Mouse (Mus musculus) midbrain, embryonic 13.5 days (tissue): ENCODE measurements around the gene Map2k1. TPM values are rescaled to one million over a fixed set of nuclear protein-coding genes. Genes with fewer than 3 reads are reported as not detected.
A peak's percentile ranks its signal among the peaks of the same experiment; 100 is the strongest.
"Not testable (repeated sequence)": the region's sequence is repeated elsewhere in the genome, so short reads cannot be mapped to it uniquely, and the experiment has no call there.

Experiments used
- ATAC-seq: fragments of 200-750 bp; cut with Nextera tagmentation; 2 replicates; pipeline ENCODE4 v1.8.0; 2017; ENCODE audit warnings: mild to moderate bottlenecking, moderate TSS enrichment, moderate library complexity
- H3K27ac ChIP-seq: fragments of 300-500 bp; sonication (generic); 2 replicates; pipeline ENCODE4 v1.5.1; 2015; ENCODE audit warnings: inconsistent platforms, mild to moderate bottlenecking, moderate library complexity
- H3K27me3 ChIP-seq: fragments of 300-500 bp; sonication (generic); 2 replicates; pipeline ENCODE4 v1.6.1; 2015; ENCODE audit warnings: mild to moderate bottlenecking, inconsistent platforms
- H3K36me3 ChIP-seq: fragments of 300-500 bp; sonication (generic); 2 replicates; pipeline ENCODE4 v1.6.1; 2015; ENCODE audit warnings: mild to moderate bottlenecking, inconsistent platforms
- H3K4me1 ChIP-seq: fragments of 300-500 bp; sonication (generic); replicated peaks from 2 replicates; pipeline ENCODE4 v1.6.1; 2015; ENCODE audit warnings: inconsistent platforms
- H3K4me2 ChIP-seq: fragments of 300-500 bp; sonication (generic); replicated peaks from 2 replicates; pipeline ENCODE4 v1.6.1; 2015; ENCODE audit warnings: moderate library complexity, mild to moderate bottlenecking, inconsistent platforms
- H3K4me3 ChIP-seq: fragments of 300-500 bp; sonication (generic); replicated peaks from 2 replicates; pipeline ENCODE4 v1.5.1; 2015; ENCODE audit warnings: mild to moderate bottlenecking, inconsistent platforms
- H3K9ac ChIP-seq: fragments of 300-500 bp; sonication (generic); replicated peaks from 2 replicates; pipeline ENCODE4 v1.6.1; 2015; ENCODE audit warnings: mild to moderate bottlenecking, inconsistent platforms
- H3K9me3 ChIP-seq: fragments of 300-500 bp; sonication (generic); 2 replicates; pipeline ENCODE4 v1.6.1; 2016; ENCODE audit warnings: mild to moderate bottlenecking, inconsistent platforms
- WGBS: fragments of 180-500 bp; shearing (Covaris S2); methylation state at CpG from one replicate; pipeline ENCODE4 v1.1.7; 2015; 5-methylcytosine and 5-hydroxymethylcytosine counted together
- polyA plus RNA-seq: library from polyadenylated mRNA; unstranded; fragments of >200 nt; fragmentation: Nextera tagmentation; extraction: Ambion mirVana; gene quantifications from 2 replicates; pipeline ENCODE4 v1.2.1, GENCODE M21; 2015

The Map2k1 gene
- polyA plus RNA-seq, result 41.6 and 46.6 TPM in 2 replicates

- peak within 1 kb of the TSS; percentile 83 for H3K9ac ChIP-seq
- H3K4me1 ChIP-seq, result peaks cover 34% of the 10 kb centered on the region
- H3K36me3 ChIP-seq, result no peaks in the 10 kb centered on the region
- ATAC-seq, result peak; percentile 97
- under 1% methylated on average over 84 of the region's 89 CpGs for WGBS
- H3K9me3 ChIP-seq, result no peaks in the 10 kb centered on the region
- peak within 1 kb of the TSS; percentile 83 for H3K4me3 ChIP-seq
- peak within 1 kb of the TSS; percentile 93 for H3K4me2 ChIP-seq
- peak within 1 kb of the TSS; percentile 85 for H3K27ac ChIP-seq
- H3K27me3 ChIP-seq, result no peaks in the 10 kb centered on the region
Measured at GRCm38 (mm10) chr9:64253021-64253904, at the start of gene Map2k1. TSS of gene Map2k1 (minus strand) at chr9:64253631.

- not testable (repeated sequence) for H3K9ac ChIP-seq, H3K27me3 ChIP-seq, H3K4me3 ChIP-seq, H3K9me3 ChIP-seq, H3K4me1 ChIP-seq, H3K4me2 ChIP-seq, ATAC-seq, H3K27ac ChIP-seq
- WGBS, result 90% methylated on average over 4 of the region's 4 CpGs
- H3K36me3 ChIP-seq, result peaks cover 67% of the 10 kb centered on the region
Measured at GRCm38 (mm10) chr9:64303086-64303485, 49.7 kb upstream of the Map2k1 start.

- H3K9ac ChIP-seq, result peak overlapping the region; percentile 89
- no peak for ATAC-seq
- H3K4me3 ChIP-seq, result peak overlapping the region; percentile 79
- no peak overlapping the region for H3K27ac ChIP-seq
- no peaks in the 10 kb centered on the region for H3K36me3 ChIP-seq
- no peaks in the 10 kb centered on the region for H3K27me3 ChIP-seq
- H3K4me2 ChIP-seq, result peak overlapping the region; percentile 78
- 76% methylated on average over 5 of the region's 5 CpGs for WGBS
- no peaks in the 10 kb centered on the region for H3K9me3 ChIP-seq
- peaks cover 9% of the 10 kb centered on the region for H3K4me1 ChIP-seq
Measured at GRCm38 (mm10) chr9:64282404-64282987, 29.1 kb upstream of the Map2k1 start.

GRCm38 (mm10) chr9:64281781-64282178, 28.3 kb upstream of the Map2k1 start:
- H3K9ac ChIP-seq, result peak overlapping the region; percentile 89
- H3K4me1 ChIP-seq, result peaks cover 9% of the 10 kb centered on the region
- peak; percentile 94 for ATAC-seq
- under 1% methylated on average over 24 of the region's 24 CpGs for WGBS
- H3K9me3 ChIP-seq, result no peaks in the 10 kb centered on the region
- H3K27ac ChIP-seq, result peak overlapping the region; percentile 77
- no peaks in the 10 kb centered on the region for H3K36me3 ChIP-seq
- H3K27me3 ChIP-seq, result no peaks in the 10 kb centered on the region
- H3K4me3 ChIP-seq, result peak overlapping the region; percentile 79
- peak overlapping the region; percentile 78 for H3K4me2 ChIP-seq

- ATAC-seq, result peak; percentile 96
- Histone ChIP-seq H3K4me3 (peak within 1 kb of the TSS; percentile 79), H3K36me3 (no peaks in the 10 kb centered on the region), H3K4me2 (peak within 1 kb of the TSS; percentile 78), H3K4me1 (peaks cover 9% of the 10 kb centered on the region), H3K27me3 (no peaks in the 10 kb centered on the region), H3K9me3 (no peaks in the 10 kb centered on the region), H3K9ac (peak within 1 kb of the TSS; percentile 89), H3K27ac (peak within 1 kb of the TSS; percentile 77)
- WGBS, result 3% methylated on average over 46 of the region's 46 CpGs
Measured at GRCm38 (mm10) chr9:64281105-64281780, 27.8 kb upstream of the Map2k1 start, which contains the start of gene Tipin. TSS of gene Tipin (plus strand) at chr9:64281581.

GRCm38 (mm10) chr9:64278665-64279310, 25.4 kb upstream of the Map2k1 start:
- no peak overlapping the region for H3K9ac ChIP-seq
- H3K9me3 ChIP-seq, result no peaks in the 10 kb centered on the region
- H3K4me2 ChIP-seq, result no peak overlapping the region
- 95% methylated on average over 6 of the region's 6 CpGs for WGBS
- H3K36me3 ChIP-seq, result no peaks in the 10 kb centered on the region
- peaks cover 9% of the 10 kb centered on the region for H3K4me1 ChIP-seq
- no peak overlapping the region for H3K27ac ChIP-seq
- H3K27me3 ChIP-seq, result no peaks in the 10 kb centered on the region
- no peak overlapping the region for H3K4me3 ChIP-seq
- no peak for ATAC-seq

- WGBS, result 72% methylated on average over 8 of the region's 8 CpGs
- Histone ChIP-seq H3K27me3 (no peaks in the 10 kb centered on the region), H3K9ac (no peak overlapping the region), H3K36me3 (no peaks in the 10 kb centered on the region), H3K9me3 (no peaks in the 10 kb centered on the region), H3K4me2 (no peak overlapping the region), H3K4me1 (peaks cover 9% of the 10 kb centered on the region), H3K4me3 (no peak overlapping the region), H3K27ac (no peak overlapping the region)
- no peak for ATAC-seq
Measured at GRCm38 (mm10) chr9:64277706-64278105, 24.3 kb upstream of the Map2k1 start.

GRCm38 (mm10) chr9:64274919-64275318, 21.5 kb upstream of the Map2k1 start:
- no peak overlapping the region for H3K4me3 ChIP-seq
- no peak overlapping the region for H3K9ac ChIP-seq
- no peaks in the 10 kb centered on the region for H3K9me3 ChIP-seq
- ATAC-seq, result no peak
- H3K27ac ChIP-seq, result no peak overlapping the region
- H3K27me3 ChIP-seq, result no peaks in the 10 kb centered on the region
- H3K4me1 ChIP-seq, result no peaks in the 10 kb centered on the region
- WGBS, result 45% methylated on average over 1 of the region's 1 CpGs
- no peaks in the 10 kb centered on the region for H3K36me3 ChIP-seq
- H3K4me2 ChIP-seq, result no peak overlapping the region

GRCm38 (mm10) chr9:64274291-64274690, 20.9 kb upstream of the Map2k1 start:
- 80% methylated on average over 4 of the region's 4 CpGs for WGBS
- no peak overlapping the region for H3K27ac ChIP-seq
- no peak overlapping the region for H3K4me2 ChIP-seq
- H3K4me3 ChIP-seq, result no peak overlapping the region
- no peaks in the 10 kb centered on the region for H3K4me1 ChIP-seq
- H3K27me3 ChIP-seq, result no peaks in the 10 kb centered on the region
- ATAC-seq, result no peak
- H3K9ac ChIP-seq, result no peak overlapping the region
- no peaks in the 10 kb centered on the region for H3K36me3 ChIP-seq
- H3K9me3 ChIP-seq, result no peaks in the 10 kb centered on the region

- no peak overlapping the region for H3K9ac ChIP-seq
- no peak overlapping the region for H3K4me3 ChIP-seq
- H3K36me3 ChIP-seq, result no peaks in the 10 kb centered on the region
- H3K27ac ChIP-seq, result no peak overlapping the region
- WGBS, result 71% methylated on average over 4 of the region's 4 CpGs
- no peak overlapping the region for H3K4me2 ChIP-seq
- ATAC-seq, result no peak
- H3K27me3 ChIP-seq, result no peaks in the 10 kb centered on the region
- H3K9me3 ChIP-seq, result no peaks in the 10 kb centered on the region
- H3K4me1 ChIP-seq, result no peaks in the 10 kb centered on the region
Measured at GRCm38 (mm10) chr9:64273757-64274156, 20.3 kb upstream of the Map2k1 start.

- no peaks in the 10 kb centered on the region for H3K9me3 ChIP-seq
- ATAC-seq, result no peak
- H3K9ac ChIP-seq, result no peak overlapping the region
- H3K27ac ChIP-seq, result no peak overlapping the region
- H3K4me2 ChIP-seq, result no peak overlapping the region
- no peaks in the 10 kb centered on the region for H3K36me3 ChIP-seq
- no peaks in the 10 kb centered on the region for H3K4me1 ChIP-seq
- H3K4me3 ChIP-seq, result no peak overlapping the region
- no peaks in the 10 kb centered on the region for H3K27me3 ChIP-seq
- WGBS, result 47% methylated on average over 7 of the region's 7 CpGs
Measured at GRCm38 (mm10) chr9:64272611-64273010, 19.2 kb upstream of the Map2k1 start.
